Mouse (Mus musculus): ENCODE measurements around the gene Slc26a9.

Gene Slc26a9

GRCm38 (mm10) chr1:131736494-131736893 is 7.3 kb upstream of the Slc26a9 start:
- DNase-seq (ENCODE audit: low spot score in 2 of 2): no peak

- peak; percentile 90 to 91 for DNase-seq (ENCODE audit: low spot score in 2 of 2)
These were observed 6.6 kb upstream of the Slc26a9 start for GRCm38 (mm10) chr1:131737269-131737668.

- no peak for DNase-seq (ENCODE audit: low spot score in 2 of 2)
These were observed 5.1 kb upstream of the Slc26a9 start for GRCm38 (mm10) chr1:131738760-131739159.

DNA sequence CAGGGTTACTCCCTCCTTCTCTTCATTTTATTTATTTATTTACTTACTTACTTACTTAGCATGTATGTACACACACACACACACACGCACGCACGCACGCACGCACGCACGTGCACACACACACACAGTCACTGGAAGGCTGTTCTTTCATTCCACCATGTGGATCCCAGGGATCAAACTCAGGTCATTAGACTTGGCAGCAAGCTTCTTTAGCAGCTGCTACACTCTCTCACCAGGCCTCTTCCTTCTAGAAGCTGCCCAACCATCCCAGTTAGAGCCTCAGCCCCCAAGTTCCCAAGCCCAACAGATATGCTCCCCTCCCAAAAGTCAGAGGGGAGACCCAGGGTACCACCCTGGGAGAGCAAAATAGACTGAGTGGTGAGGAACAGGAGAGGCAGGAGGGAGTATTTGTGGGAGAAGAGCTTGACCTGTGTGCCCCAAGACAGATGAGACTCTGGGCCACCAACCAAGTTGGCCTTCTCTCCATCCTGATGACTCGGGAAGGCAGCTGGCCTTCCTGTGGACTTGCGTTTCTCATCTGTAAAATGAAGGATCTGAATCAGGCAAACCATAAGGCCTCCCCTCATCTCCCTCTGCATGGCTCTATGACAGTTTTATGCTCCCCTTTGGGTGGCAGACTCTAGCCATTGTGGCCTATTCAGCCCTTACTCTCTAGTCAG is 4.2 kb upstream of the Slc26a9 start:
- no peak for DNase-seq (ENCODE audit: low spot score in 2 of 2)

DNA sequence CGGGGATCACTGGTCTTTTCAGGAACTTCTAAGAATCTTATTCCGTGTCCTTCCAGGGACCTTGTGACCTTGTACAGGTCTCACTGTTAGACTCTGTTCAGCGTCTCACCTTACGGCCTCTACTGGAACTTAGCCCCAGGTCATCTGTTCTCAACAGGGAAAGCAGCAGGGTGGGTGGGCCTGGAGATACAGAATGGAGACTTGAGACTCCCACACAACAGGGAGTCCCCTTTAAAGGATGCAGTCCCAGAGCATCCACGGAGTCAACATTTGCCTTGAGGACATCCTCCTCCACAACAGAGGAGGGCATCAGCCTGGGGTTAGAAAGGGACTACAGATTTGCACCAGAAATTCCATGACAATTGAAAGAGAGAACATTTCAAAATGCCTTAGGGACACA is 1.6 kb downstream of the Slc26a9 start:
- no peak for DNase-seq (ENCODE audit: low spot score in 2 of 2)

- no peak for DNase-seq (ENCODE audit: low spot score in 2 of 2)
These were observed 3.9 kb downstream of the Slc26a9 start for GRCm38 (mm10) chr1:131747761-131748160.

- DNase-seq (ENCODE audit: low spot score in 2 of 2): no peak
These were observed 4.8 kb downstream of the Slc26a9 start for GRCm38 (mm10) chr1:131748636-131749035.

DNA sequence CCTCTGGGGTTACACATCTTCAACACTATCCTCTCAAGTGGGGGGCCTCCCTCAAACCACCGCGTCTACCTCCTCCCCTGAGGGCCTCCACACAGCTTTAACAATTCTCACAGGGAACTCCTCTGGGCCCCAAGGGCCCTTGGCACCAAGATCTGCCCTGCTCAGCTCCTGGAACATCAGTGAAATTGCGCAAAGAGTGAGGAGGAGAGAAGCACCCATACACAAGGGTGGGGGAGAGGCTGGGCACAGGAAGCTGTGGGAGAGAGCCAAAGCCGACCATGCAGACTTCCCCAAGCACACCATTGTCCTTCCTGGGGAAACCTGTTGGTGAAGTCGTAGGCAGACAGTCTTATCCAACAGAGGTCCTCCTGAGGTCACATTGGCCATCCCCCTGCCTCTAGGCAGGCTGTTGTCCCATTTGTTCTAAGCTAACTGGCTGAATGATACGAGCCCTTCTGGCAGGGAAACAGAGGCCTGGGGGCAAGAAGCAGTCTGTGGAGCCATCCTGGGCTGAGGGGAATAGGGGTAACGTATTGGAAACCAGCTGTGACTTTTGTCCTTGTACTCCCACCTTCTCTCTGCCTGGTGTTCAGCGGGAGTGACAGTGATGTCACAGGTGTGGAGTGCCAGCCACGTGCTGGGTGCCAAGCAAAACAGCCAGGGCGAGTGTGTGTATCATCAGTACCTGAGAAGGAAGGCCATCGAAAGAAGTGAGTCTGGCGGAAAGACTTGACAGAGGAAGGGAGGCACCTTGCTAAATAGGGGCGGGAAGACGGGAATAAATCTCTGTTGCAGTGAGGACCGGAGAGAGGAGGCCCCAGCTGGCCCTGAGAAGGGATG is 6.1 kb downstream of the Slc26a9 start:
- DNase-seq (ENCODE audit: low spot score in 2 of 2): no peak

DNA sequence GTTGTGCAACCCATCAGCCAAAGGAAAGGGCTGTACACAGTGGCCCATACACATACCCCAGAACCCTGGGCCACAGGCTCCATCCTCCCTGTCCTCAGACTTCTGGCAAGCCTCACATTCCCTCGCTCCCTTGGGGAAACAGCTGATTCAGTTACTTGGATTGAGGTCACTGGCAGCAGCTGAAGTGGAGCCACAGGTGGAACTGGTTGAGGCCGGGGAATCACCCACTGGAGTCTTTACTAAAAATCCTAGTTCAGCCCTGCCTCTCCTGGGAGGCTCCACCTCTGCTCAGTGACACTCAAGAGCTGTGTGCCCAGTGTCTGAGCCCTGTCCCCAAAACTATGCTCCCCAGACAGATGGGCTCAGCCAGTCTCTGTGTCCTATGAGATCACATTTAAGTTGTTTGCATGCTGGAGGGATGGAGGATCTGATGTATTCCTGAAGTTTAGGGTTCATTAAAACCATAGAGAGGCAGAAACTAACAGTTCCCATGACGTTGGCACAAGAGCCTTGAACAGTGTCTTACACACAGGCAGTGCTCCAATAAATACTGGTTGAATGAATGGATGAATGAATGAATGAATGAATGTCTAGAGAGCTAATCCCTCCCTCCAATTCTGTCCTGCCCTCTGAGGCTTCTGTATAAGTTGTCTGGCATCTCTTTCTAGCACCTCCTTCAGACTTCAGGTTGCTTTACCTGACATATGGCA is 7.5 kb downstream of the Slc26a9 start:
- DNase-seq (ENCODE audit: low spot score in 2 of 2): no peak

- no peak for DNase-seq (ENCODE audit: low spot score in 2 of 2)
These were observed 8.1 kb downstream of the Slc26a9 start for GRCm38 (mm10) chr1:131751891-131752311.

- DNase-seq (ENCODE audit: low spot score in 2 of 2): no peak
These were observed 10.5 kb downstream of the Slc26a9 start for GRCm38 (mm10) chr1:131754212-131754829.

DNA sequence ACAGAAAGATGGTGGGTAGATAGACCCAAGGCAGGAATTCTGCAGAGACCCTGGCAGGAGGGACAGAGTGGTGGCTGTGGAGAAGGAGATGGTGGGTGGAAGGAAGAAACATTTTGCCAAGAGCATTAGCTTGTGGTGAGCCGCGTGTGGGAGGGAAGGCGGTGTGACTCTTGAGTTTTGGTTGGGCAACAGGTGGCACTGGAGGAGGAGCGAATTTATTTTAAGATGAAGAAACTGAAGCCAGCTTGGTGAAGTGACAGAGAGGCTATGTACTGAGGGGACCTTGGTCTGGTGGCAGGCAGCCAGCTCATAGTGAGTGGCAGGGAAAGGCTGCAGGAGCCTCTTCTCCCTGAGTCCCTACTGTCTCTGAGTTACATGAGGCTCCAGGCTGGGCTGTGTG is 11.1 kb downstream of the Slc26a9 start:
- DNase-seq (ENCODE audit: low spot score in 2 of 2): peak; percentile 32 to 42

GRCm38 (mm10) chr1:131757211-131757610 is 13.4 kb downstream of the Slc26a9 start:
- no peak for DNase-seq (ENCODE audit: low spot score in 2 of 2)

- DNase-seq (ENCODE audit: low spot score in 2 of 2): no peak
These were observed 15.0 kb downstream of the Slc26a9 start for GRCm38 (mm10) chr1:131758796-131759195.

- DNase-seq (ENCODE audit: low spot score in 2 of 2): no peak
These were observed 16.0 kb downstream of the Slc26a9 start for GRCm38 (mm10) chr1:131759667-131760427.

- DNase-seq (ENCODE audit: low spot score in 2 of 2): no peak
These were observed 16.6 kb downstream of the Slc26a9 start for GRCm38 (mm10) chr1:131760428-131760820.

DNA sequence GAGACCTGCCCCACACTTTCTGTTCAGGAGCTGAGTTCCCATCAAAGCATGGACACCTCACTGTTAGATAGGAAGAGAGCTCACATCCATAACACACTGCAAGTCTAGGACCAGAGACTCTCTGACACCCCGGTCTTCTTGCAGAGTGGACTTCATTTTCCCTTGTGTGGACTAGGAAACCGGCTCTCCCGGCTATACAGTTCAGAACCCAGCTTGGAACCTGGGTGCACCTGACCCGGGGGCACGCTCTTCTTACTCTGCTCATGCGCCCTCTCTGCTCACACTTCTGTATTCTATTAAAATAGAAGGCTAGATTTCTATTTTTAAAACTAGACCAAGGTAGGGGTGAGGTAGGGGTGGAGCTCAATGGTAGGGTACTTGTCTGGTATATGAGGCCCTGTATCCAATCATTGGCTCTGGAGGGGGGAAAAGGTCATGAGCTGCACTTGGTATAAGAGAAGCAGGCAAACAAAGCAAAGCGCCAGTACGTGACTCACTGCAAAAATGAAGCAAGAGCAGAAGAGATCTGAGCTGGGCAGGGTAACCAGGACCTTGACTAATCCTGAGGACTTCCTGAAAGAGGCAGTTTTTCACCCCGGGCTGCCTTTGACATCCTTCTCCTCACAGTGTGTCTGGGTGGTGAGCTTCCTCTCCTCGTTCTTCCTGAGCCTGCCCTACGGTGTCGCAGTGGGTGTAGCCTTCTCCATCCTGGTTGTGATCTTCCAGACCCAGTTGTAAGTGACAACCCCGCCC is 17.4 kb downstream of the Slc26a9 start:
- DNase-seq (ENCODE audit: low spot score in 2 of 2): no peak

DNA sequence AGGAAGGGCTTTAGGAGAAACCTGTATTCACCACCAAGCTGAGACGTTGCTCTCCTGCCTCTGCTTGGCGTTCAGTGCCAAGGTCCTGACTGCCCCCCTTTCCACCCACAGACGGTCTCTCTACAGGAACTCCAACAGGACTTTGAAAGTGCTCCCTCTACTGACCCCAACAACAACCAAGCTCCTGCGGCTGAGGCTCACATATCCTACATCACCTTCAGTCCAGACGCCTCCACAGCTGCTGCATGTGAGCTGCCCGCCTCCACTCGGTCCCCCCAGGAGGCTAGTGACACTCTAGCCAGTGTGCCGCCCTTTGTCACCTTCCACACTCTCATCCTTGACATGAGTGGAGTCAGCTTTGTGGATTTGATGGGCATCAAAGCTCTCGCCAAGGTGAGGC is 19.9 kb downstream of the Slc26a9 start:
- no peak for DNase-seq (ENCODE audit: low spot score in 2 of 2)

- no peak for DNase-seq (ENCODE audit: low spot score in 2 of 2)
These were observed 20.9 kb downstream of the Slc26a9 start for GRCm38 (mm10) chr1:131764581-131765338.
